Mouse (Mus musculus): ENCODE data around the gene Naa38.
A peak's percentile ranks its signal among the peaks of the same experiment; 100 is the strongest.

The Naa38 gene

GRCm38 (mm10) chr11:69400083-69400850, 5.0 kb downstream of the Naa38 start:
- no peak for DNase-seq (ENCODE audit: low spot score)

GRCm38 (mm10) chr11:69401210-69401637, 5.9 kb downstream of the Naa38 start:
- peak; percentile 87 for DNase-seq (ENCODE audit: low spot score)

- no peak for DNase-seq (ENCODE audit: low spot score)
These were observed 6.7 kb downstream of the Naa38 start for GRCm38 (mm10) chr11:69401987-69402386.

GRCm38 (mm10) chr11:69403691-69404594, 8.7 kb downstream of the Naa38 start:
- DNase-seq (ENCODE audit: low spot score), result peak; percentile 52

- no peak for DNase-seq (ENCODE audit: low spot score)
These were observed 9.5 kb downstream of the Naa38 start for GRCm38 (mm10) chr11:69404595-69405396.

- DNase-seq (ENCODE audit: low spot score), result no peak
These were observed 10.3 kb downstream of the Naa38 start for GRCm38 (mm10) chr11:69405397-69406200.

GRCm38 (mm10) chr11:69406282-69406681, 11.0 kb downstream of the Naa38 start:
- DNase-seq (ENCODE audit: low spot score), result no peak

GRCm38 (mm10) chr11:69406867-69407723, 11.8 kb downstream of the Naa38 start:
- no peak for DNase-seq (ENCODE audit: low spot score)

GRCm38 (mm10) chr11:69407724-69408004, 12.4 kb downstream of the Naa38 start:
- no peak for DNase-seq (ENCODE audit: low spot score)

- DNase-seq (ENCODE audit: low spot score), result peak; percentile 73
These were observed 13.5 kb downstream of the Naa38 start for GRCm38 (mm10) chr11:69408541-69409377.

GRCm38 (mm10) chr11:69409378-69410044, 14.2 kb downstream of the Naa38 start:
- DNase-seq (ENCODE audit: low spot score), result peak; percentile 94

GRCm38 (mm10) chr11:69410045-69410309, 14.7 kb downstream of the Naa38 start:
- no peak for DNase-seq (ENCODE audit: low spot score)

- DNase-seq (ENCODE audit: low spot score), result peak; percentile 76
These were observed 15.2 kb downstream of the Naa38 start for GRCm38 (mm10) chr11:69410310-69411072.

GRCm38 (mm10) chr11:69411073-69411535, 15.8 kb downstream of the Naa38 start:
- peak; percentile 99 for DNase-seq (ENCODE audit: low spot score)

GRCm38 (mm10) chr11:69411538-69412203, 16.4 kb downstream of the Naa38 start:
- peak; percentile 83 for DNase-seq (ENCODE audit: low spot score)

- DNase-seq (ENCODE audit: low spot score), result no peak
These were observed 17.3 kb downstream of the Naa38 start for GRCm38 (mm10) chr11:69412548-69412947.

GRCm38 (mm10) chr11:69413221-69414181, 18.2 kb downstream of the Naa38 start, which contains the start of gene Kdm6b:
TSS of gene Kdm6b (minus strand) at chr11:69413675.
- no peak for DNase-seq (ENCODE audit: low spot score)
